Mouse (Mus musculus): ENCODE measurements around the gene Tfip11. TPM values are rescaled to one million over a fixed set of nuclear protein-coding genes. Genes with fewer than 3 reads are reported as not detected.

Gene Tfip11
- total RNA-seq, 2 experiments from 2014 or later = 40.6 to 45.7 TPM

DNA sequence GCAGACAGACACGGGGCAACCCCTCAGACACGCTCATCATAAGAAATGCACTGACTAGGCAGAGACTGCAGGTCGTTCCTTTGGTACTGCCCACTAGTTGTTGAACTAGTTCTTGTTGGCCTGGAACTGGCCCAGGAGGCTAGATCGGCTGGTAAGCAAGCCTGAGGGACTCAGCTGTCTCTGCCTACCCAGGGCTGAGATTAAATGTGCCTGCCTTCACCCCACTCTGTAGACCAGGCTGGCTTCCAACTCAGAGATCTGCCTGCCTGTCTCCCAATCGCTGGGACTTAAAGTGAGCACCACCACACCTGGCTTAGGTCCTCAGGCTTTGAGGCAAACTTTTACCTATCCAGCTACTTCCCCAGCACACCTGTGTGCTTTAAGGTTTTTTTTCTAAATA lies 5.8 kb upstream of the Tfip11 start:
- no peak for DNase-seq (ENCODE audit: low spot score in 2 of 2)

DNA sequence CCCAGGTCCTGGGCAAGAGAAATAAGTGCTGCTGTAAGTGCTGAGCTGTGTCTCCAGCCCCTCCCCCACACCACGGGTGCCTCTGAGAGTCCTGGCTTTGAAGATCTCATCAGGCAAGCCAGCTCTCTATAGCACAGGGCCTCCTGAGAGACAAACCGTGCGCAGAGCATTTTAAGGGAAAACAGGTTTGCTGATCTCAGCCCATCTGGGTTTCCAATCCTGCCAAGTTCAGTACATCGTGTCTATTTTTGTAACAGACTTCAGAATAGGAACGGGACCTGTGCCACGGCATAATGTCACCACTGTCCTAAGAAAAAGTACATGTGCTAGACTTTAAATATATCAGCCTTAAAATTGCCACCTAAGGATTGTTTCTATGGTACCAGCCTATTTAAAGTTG lies 5.2 kb upstream of the Tfip11 start:
- DNase-seq (ENCODE audit: low spot score in 2 of 2) = peak; percentile 66 to 85

DNA sequence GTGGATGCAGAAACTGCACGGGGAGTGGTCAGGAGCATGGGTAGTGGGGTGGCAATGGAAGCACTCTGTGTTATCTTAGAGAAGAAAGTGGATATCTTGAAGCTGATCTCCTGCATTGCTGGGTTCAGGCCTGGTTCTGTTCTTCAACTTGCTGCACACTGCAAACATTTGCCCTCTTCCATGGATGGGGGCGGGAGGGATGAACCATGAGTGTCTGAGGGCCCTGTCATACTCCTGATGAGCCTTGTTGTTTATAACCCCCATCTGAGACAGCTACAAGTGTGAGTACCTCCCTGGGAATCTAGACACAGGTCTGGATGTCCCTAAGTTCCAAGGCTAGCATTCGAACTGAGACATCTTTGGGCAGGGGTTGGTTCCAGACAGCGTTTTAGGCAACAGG lies 4.8 kb upstream of the Tfip11 start:
- no peak for DNase-seq (ENCODE audit: low spot score in 2 of 2)

GRCm38 (mm10) chr5:112323246-112323645 lies 2.9 kb upstream of the Tfip11 start:
- DNase-seq (ENCODE audit: low spot score in 2 of 2) = no peak

DNA sequence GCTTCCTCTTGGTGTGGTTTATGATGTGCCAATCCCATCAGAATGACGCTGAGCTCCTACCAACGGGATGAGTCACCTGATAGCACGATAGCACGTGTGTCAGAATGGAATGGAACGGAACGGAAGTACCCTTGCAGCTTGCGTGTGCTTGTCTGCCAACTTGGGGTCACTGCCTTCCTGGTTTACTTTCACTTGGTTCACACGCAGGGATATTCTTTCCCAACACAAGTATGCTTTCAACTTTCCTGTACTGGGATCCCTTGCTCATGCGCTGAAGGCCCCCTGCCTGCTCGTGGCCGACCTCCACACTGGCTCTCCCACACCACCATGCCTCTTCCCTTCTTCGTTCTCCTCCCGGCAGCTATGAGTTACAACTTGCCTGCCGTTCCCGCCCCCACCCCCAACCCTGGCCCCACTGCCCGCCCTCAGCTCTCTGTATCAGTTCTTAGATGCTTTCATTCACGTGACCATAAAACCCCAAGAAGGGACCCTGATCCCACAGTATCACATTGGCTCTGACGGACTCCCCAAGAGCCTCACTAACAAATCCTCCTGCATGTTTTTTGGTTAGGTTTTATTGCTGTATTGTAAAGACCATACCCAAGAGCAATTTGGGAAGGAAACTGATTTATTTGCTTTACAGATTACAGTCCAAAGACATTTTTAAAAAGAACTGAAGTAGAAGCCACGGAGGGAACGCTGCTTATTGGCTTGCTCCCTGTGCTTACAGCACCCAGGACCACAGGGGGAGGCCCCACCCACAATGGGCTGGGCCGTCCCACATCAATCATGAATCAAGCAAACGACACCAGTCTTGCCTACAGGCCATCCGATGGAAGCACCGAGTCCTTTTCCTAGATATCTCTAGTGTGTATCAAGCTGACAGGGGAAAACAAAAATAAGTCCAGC lies 1.3 kb upstream of the Tfip11 start:
- no peak for DNase-seq (ENCODE audit: low spot score in 2 of 2)

GRCm38 (mm10) chr5:112326446-112327009 lies 370 bp downstream of the Tfip11 start:
- no peak for DNase-seq (ENCODE audit: low spot score in 2 of 2)

- DNase-seq (ENCODE audit: low spot score in 2 of 2) = no peak
Observed at GRCm38 (mm10) chr5:112327854-112328253, 1.7 kb downstream of the Tfip11 start.

DNA sequence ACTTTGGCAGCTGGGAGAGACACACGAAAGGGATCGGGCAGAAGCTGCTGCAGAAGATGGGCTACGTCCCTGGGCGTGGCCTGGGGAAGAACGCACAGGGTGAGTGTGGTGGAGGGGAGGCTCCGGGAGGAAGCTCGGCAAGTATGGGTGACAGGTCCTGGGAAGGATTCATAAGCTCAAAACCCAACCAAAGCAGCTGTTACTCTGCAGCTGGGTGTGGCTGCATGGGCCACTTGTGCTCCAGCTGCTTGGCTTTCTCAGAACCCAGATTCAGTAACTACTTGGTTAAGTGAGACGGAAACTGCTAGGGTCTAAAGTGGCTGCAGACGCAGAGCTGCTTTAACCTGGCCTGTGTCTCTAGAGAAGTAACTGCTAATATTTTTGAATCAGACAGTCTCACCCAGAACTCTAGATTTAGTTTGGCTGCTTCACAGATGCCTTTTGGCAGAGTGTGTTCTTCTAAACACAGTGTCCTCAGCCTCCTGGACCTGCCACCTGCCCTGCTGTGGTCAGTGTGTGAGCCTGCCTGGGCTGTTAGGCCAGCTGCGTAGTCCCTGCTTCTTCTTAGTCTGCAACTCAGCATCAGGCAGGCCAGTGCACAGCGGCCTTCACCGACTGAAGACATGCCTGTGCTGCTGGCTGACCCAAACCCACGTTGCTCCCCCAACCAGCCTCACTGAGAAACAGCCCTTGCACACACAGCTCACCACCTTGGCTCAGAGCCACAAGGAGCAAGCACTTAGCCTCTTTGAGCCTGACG lies 3.8 kb downstream of the Tfip11 start:
- no peak for DNase-seq (ENCODE audit: low spot score in 2 of 2)

- DNase-seq (ENCODE audit: low spot score in 2 of 2) = peak; percentile 46 to 58
Observed at GRCm38 (mm10) chr5:112335473-112335872, 9.3 kb downstream of the Tfip11 start.

- no peak for DNase-seq (ENCODE audit: low spot score in 2 of 2)
Observed at GRCm38 (mm10) chr5:112337004-112337403, 10.8 kb downstream of the Tfip11 start.

DNA sequence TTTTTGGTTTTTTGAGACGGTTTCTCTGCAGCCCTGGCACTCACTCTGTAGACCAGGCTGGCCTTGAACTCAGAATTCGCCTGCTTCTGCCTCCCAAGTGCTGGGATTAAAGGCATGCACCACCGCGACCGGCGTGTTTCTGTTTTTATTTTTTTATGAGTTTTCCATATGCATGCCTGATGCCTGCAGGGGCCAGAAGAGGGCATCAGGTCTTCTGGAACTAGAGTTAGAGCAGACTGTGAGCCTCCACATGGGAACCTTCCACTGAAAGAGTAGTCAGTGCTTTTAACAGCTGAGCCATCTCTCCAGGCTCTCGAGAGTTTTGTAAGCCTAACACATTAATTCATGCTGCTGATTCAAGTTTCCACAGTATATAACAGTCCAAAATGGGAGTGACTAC lies 13.1 kb downstream of the Tfip11 start:
- DNase-seq (ENCODE audit: low spot score in 2 of 2) = no peak

- DNase-seq (ENCODE audit: low spot score in 2 of 2) = peak; percentile 87 to 92
Observed at GRCm38 (mm10) chr5:112342463-112343204, 16.5 kb downstream of the Tfip11 start, which contains the start of the genes Srrd and Hps4. Gene Srrd (minus strand): TSS chr5:112343040. Gene Hps4 (plus strand): TSS chr5:112343083.

DNA sequence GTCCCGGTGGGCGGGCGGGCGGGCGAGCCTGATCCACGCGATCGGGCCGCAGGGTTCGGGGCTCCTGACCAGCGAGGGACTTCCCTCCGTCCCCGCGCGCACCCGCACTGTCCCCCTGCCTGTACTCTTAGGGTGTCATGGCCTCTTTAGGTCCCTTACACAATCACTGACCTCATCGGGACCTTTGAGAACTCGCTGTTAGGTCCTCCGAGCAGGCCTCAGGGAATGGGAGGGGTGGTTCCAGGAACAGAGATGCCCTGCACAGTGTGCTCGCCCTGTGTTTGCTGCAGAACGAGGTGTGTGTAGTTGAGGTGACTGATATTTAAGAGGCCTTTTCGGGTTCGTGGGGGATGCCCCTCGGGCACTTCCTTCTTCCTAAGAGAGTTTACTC lies 17.0 kb downstream of the Tfip11 start:
- no peak for DNase-seq (ENCODE audit: low spot score in 2 of 2)

DNA sequence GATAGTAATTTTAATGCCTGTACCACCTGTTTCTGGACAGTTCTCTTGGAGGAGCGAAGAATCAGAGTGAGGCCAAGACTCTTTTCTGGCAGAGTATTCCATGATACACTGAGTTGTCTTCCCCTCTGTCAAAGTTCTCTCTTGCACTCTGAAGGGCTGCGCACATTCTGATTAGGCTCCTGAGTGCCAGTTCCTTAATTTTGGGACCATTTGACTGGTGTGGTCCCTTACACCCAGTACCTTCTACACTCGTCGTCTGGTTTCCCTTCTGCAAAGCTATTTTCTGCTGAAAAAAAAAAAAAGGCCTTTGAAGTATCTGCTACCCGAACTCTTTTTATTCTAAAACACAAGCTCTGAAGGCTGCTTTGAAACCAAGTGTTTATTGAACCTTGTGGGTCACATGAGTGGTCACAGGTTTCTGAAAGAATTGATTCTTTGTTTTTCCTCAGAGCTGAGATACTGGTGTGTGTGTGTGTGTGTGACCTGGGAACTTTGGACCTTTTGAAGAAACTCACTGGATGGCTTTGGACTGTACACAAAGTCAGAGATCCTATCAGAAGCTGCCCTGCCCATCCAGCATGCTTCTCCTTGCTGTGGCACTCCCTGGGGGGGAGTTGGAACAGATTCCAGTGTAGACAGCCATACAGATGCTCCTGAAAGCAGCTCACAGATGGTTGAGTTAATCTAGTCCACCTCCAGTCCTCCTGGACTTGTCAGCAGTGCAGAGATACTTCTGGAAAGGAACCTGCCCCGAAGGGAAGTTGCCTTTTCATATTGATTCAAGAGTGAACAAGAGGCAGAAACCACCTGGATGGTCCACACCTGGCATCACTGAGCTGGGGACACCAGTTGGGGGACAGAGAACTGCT lies 18.2 kb downstream of the Tfip11 start:
- DNase-seq (ENCODE audit: low spot score in 2 of 2) = peak; percentile 63 to 67

DNA sequence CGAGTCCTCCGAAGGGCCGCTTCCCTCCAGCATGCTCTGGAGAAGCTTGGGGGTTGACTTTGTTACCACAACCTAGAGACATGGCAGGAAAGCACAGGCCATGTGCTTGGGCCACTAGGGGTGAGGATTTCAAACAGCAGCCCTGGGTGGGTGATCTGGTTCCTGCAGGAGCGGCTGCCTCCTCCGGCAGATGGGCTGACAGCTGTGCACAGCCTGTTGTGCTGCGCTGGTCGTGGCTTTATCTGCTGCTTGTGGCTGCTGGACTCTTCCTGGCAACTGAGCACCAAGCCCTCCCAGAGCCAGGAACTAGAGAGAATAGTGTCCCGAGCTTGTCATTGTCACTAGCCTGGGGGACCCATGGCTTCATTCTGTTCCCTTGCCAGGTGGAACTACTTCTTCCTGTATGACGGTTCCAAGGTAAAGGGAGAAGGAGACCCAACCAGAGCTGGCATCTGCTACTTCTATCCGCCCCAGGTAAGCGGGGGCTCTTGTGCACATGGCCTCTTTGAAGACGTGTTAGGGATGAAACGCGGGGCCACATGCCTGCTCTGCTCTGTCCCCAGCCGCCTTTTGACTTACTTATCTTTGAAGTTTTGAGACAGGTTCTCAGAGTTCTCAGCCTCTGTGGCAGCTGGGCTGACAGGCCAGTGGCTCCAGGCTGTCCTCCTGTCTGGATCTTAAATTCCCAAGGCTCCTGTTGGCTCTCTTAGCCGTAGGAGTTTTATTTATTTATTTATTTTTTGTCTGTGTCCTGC lies 20.2 kb downstream of the Tfip11 start:
- DNase-seq (ENCODE audit: low spot score in 2 of 2) = no peak

DNA sequence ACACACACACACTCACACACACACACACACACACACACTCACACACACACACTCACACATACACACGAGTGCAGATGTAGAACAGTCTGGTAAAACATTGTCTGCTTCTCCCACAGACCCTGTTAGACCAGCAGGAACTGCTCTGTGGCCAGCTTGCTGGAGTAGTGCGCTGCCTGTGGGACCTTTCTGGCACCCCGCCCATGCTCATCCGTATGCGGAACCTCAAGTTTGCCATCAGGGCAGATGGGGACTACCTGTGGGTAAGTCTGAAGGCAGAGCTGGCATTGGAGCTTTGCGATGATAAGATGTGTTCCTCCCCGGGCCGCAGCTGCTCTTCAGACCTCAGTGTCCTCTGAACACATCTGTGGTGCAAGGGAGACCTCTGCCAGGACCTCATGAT lies 23.0 kb downstream of the Tfip11 start:
- DNase-seq (ENCODE audit: low spot score in 2 of 2) = no peak

DNA sequence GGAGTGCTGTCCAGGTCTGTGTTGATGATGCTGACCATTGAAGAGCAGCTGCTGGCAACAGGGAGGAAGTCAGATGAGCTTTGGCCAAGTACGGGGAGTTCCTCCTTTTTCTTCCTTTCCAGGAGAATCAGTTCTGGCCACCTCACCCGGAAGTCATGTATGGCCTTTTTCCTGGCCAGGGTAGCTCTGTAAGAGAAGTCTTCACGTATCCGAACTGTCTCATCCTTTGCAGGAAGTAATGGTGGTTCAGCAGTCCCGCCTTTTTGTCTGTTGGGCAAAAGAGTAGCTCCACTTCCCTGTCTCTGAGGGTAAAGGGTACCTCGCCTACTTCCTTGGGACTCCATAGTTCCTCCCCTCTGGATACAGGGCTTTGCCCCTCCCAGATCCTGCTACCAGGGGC lies 29.3 kb downstream of the Tfip11 start:
- no peak for DNase-seq (ENCODE audit: low spot score in 2 of 2)

DNA sequence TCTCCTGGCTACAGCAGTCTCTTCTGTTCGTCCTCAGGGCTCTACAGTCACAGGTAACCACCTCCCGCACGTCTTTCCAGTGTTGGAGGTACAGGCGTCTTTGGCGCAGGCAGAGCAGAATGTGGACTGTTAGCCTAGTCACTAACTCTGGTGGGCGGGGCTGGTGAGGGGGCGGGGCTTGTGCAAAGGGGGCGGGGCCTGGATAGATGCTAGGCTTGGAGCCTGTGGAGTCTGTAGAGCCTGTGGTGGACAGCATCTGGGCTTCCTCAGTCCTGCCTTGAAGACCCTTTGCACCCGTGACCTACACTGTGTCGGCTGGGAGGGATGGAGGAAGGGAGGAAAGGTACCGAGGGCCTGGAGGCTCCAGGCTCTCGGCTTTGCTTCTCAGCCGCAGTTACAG lies 29.8 kb downstream of the Tfip11 start, which contains the start of gene Gm6583:
Gene Gm6583 (minus strand): TSS at position 124 of the 400 bp plus-strand sequence.
- DNase-seq (ENCODE audit: low spot score in 2 of 2) = no peak

DNA sequence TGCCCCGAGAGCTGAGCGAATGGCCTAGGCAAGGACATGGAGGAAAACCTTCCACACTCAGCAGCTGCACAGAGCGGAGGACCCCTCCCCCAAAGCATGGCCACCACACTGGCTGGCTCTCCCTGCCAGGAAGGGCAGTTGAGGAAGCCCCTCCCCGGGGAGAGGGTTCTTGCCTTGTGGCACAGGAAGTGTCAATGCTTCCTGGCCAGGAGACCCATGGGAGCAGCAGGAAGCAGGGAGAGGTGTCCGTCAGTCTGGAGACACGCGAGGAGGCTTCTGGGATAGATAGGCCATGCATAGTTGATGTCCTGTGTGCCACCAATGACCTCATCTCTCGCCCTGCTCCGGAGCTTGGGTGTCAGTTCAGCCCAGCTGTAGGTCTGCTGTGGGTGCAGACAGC lies 30.2 kb downstream of the Tfip11 start:
- no peak for DNase-seq (ENCODE audit: low spot score in 2 of 2)
